Mouse (Mus musculus) embryo, embryonic 10.5 days (tissue): ENCODE measurements around the gene Mtx2.
A peak's percentile ranks its signal among the peaks of the same experiment; 100 is the strongest.

Experiments
- DNase-seq: peaks from one replicate; pipeline ENCODE4 v3.0.0-alpha.2; 2015; ENCODE audit warnings: low spot score

Gene Mtx2

DNA sequence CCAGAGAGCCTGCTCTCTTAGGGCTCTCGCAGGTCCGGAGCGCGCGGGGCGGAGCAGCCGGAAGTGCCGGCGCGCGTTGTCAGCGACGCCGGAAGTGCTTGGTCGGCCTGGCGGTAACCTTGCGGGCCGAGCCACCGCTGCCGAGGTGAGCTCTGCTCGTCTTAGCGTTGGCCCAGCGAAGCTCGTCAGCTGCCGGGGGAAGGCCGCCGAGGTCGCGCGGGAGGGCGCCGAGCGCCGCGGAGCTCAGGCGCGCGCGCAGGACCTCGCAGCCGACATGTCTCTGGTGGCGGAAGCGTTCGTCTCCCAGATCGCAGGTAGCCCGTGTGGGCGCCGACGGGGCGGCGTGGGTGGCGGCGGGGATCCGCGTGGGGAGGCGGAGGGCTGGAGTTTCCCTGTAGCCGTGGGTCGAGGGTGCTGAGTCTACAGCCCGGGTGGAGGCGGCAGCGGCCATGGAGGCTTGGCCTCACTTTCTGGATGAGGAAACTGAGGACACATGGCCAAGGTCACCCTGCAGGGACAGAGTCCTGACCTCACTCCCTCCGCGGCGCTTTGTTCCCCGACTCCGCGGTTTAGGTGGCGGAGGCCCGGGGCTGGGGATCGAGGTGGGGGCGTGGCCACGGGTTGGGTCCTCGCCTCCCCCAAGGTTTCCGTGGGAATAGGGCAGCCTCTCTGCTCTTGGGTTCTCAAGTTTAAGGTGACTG is at the start of gene Mtx2:
Gene Mtx2 (plus strand): TSS at position 74 of the 701 bp plus-strand sequence.
- DNase-seq: peak; percentile 88

DNA sequence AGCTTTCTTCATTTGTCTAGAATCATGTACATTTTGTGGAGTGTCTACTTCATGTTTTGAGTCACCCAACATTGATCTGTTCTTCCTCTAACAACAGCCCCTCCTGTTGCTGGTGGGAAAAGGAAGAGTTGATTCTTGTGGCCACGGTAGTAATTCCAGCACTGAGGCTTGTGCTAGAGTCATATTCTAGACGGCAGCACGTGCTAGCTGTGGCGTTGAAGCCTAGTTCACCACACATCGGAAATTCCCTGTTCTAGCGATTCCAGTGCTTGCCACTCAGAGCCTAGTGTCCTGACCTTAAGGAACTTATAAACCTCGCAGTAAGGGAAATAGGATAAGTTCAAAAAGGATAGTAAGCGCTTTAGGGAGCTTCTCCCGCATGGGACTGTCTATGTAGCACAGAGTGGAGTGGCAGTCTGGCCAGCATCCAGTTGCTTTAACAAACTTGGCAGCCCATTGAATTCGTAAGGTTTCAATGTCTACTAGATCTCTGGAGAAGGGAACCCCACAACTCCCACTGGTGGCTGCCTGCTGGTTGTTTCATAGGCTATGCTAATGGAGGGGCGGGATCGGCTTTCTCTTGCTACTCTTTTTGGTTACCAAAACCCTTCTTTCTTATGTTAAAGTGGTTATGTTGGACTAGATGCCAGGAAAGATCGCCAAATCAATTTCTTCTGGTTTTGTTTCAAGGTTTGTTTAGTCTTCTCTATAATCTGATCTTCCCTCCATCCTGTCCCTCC is 47.9 kb upstream of the Mtx2 start:
- no peak for DNase-seq

DNA sequence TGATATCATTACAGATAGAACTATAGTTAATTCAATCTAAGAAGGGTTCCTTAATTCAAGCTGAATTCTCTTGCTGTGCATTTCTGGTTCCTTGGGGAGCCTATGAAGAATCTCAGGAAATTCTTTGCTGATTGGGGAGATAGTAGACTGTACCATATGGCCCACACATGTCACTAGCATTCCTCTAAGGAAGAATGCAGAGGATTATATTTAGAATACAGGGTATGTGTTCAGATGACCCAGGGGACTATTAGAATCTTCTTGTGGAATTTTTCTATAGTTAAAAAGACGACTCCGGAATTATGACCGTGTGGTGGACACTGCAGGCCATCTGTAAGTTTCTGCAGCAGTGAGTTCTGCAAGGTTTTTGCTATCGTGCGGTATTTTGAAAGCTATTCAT is 44.2 kb upstream of the Mtx2 start:
- no peak for DNase-seq

- DNase-seq: peak; percentile 19
Observed at GRCm38 (mm10) chr2:74795531-74795930, 30.1 kb upstream of the Mtx2 start.

- DNase-seq: no peak
Observed at GRCm38 (mm10) chr2:74808431-74808830, 17.2 kb upstream of the Mtx2 start.

DNA sequence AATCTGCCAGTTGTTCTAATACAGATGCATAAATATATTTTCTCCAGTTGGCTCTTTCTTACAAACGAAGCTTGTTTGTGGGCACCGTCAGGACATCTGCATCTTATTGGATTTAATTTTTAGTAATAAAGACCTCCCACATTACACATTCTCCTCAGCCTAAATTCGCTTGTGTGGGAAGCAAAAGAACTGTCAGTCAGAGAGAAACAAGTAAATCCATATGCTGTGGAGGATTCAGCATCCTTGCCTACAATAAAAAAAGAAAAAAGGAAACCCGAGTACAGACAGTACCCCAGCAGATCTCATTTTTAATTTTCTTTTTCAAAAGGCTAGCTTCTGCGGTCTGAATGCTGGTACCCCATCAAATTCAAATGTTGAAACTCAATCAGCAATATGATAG is 2.9 kb upstream of the Mtx2 start:
- no peak for DNase-seq

- DNase-seq: no peak
Observed at GRCm38 (mm10) chr2:74825371-74825729, 253 bp upstream of the Mtx2 start.

DNA sequence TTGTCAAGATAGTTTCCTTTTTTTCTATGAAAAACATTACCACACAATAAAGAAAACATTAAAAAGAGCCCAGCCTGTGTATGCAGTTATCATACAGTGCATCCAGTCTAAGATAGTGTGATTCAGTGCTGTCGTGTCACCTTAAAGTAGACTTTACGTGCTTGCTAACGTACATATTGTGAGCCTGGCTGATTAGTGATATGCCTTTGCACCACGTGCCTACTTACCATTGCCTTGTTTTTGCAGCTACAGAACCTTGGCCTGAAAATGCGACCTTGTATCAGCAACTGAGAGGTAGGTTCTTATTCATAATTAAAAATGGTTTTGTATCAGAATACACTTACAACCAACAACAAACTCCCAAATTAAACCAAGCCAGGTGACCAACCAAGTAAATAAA is 21.4 kb downstream of the Mtx2 start:
- DNase-seq: no peak

DNA sequence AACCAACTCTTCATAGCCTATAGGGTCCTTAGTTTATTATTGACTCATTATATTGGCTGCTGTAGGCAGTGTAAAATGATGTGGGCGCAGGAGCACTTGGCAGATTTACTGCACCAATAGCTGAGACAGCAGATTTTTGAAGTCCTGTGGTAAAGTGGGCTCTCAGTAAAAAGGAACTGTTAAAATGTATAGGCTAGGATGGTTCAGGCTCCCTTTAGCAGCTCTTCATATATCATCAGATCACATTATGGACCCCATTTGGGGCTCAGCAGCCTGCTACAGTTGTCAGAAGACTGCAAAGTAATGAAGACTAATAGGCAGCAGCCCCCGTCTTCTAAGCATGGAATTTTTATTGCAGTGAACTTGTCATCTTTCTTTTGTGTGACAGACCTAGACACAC is 21.9 kb downstream of the Mtx2 start:
- peak; percentile 56 for DNase-seq

- DNase-seq: no peak
Observed at GRCm38 (mm10) chr2:74850036-74850435, 24.4 kb downstream of the Mtx2 start.

DNA sequence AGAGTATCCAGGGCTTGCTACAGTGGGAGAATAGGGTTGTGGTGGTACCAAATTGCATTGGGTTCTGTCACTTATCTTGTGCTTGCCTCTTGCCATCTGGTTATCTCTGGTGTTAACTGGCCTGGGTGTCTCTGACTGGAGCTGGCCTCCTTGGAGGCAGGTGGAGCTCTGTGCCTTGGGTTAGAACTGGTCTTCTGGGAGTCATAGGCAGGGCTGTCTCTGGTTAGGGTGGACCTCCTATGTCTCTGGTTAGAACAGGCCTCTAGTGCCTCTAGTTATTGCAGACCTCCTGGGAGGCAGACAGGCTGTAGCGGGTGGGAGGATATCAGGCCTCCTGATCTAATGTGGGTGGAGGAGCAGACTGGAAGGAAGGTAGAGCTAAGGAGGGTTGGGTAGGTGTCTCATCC is 36.5 kb downstream of the Mtx2 start:
- no peak for DNase-seq

- DNase-seq: no peak
Observed at GRCm38 (mm10) chr2:74865414-74865813, 39.8 kb downstream of the Mtx2 start.

GRCm38 (mm10) chr2:74874043-74874442 is 48.4 kb downstream of the Mtx2 start:
- DNase-seq: no peak

GRCm38 (mm10) chr2:74884357-74884756 is 58.8 kb downstream of the Mtx2 start:
- no peak for DNase-seq

- DNase-seq: no peak
Observed at GRCm38 (mm10) chr2:74891868-74892267, 66.3 kb downstream of the Mtx2 start.

- DNase-seq: no peak
Observed at GRCm38 (mm10) chr2:74892881-74893615, 67.4 kb downstream of the Mtx2 start.

GRCm38 (mm10) chr2:74894061-74894460 is 68.5 kb downstream of the Mtx2 start:
- no peak for DNase-seq

DNA sequence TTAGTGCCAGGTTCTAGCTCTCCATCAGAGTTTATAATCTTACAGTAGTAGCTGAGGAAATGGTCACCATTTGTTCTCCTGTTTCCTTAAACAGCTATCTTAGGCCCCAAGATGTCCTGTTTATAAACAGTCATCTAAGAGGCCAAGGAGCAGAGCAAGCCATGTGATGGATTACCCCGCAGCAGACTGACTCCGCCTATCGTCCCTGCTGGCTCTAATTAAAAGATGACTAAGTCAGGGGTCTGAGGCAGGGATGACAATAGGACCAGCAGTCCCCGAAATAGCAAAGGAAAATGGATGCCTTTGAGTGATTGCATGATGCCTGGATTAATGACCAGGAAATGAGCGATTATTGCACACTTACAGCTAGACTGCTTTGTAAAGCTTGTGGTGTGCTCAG is 74.4 kb downstream of the Mtx2 start:
- peak; percentile 64 for DNase-seq

GRCm38 (mm10) chr2:74901764-74902295 is 76.2 kb downstream of the Mtx2 start:
- peak; percentile 67 for DNase-seq

DNA sequence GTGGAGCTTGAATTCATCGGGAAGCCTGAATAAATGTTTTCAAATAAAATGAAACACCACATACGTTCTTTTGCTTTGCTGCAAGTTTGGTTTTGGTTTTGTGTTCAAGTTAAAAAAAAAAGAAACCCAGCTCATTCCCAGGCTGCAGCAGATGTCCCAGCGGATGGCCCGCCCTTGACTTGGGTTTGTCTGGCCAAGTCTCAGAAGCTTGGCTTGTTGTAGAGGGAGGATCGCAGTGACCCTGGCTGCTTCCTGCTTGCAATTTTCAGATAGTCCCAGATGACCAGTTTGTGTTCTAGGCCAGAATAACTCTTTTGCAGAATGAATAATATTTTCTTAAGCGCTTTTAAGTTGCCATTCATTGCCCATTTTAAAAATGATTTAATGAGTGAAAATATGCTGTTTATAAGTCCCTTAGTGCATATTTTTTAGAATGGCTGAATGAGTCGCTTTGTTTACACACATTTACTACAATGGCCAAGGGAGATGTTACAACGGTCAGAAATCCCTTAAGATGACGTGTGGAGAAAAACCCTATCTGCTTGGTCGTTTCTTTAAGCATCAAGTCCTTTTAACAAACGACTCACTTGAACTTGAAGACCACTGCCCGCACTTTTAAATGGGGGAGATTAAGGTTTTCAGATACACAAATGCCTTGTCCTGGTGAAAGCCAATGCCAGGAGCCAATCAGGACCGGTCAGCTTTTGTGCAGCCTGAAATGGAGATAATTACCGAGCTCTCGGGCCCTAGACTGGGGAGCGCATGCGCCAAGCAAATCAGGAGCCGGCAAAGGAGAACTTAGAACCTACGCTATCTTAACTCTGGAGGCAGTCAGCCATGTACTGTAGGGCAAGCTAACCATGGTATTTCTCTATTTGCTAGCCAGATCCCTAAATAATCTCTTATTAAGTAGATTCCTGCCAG is 82.0 kb downstream of the Mtx2 start:
- no peak for DNase-seq

GRCm38 (mm10) chr2:74912031-74912430 is 86.4 kb downstream of the Mtx2 start:
- no peak for DNase-seq
